Mouse (Mus musculus) forebrain, postnatal 0 days (tissue): Measurements from ENCODE around the gene Elob. TPM values are rescaled to one million over a fixed set of nuclear protein-coding genes. Genes with fewer than 3 reads are reported as not detected.
A peak's percentile ranks its signal among the peaks of the same experiment; 100 is the strongest.

Experiments used
- ATAC-seq: fragments of 200-750 bp; cut with Nextera tagmentation; 2 replicates; pipeline ENCODE4 v1.8.0; 2017; ENCODE audit warnings: mild to moderate bottlenecking, moderate library complexity
- DNase-seq: peaks from one replicate; pipeline ENCODE4 v3.0.0-alpha.2; 2015
- H3K27ac ChIP-seq: fragments of 300-500 bp; sonication (generic); 2 replicates; pipeline ENCODE4 v1.5.1; 2014; ENCODE audit warnings: low read depth, mild to moderate bottlenecking, antibody characterized with exemption, low read length, moderate library complexity, mixed read lengths
- H3K27me3 ChIP-seq: fragments of 300-500 bp; sonication (generic); 2 replicates; pipeline ENCODE4 v1.6.1; 2014; ENCODE audit warnings: mild to moderate bottlenecking, low read length, mixed read lengths; ENCODE audit not compliant: insufficient read depth
- H3K36me3 ChIP-seq: fragments of 300-500 bp; sonication (generic); 2 replicates; pipeline ENCODE4 v1.6.1; 2014; ENCODE audit warnings: mild to moderate bottlenecking, moderate library complexity; ENCODE audit not compliant: insufficient read depth
- H3K4me1 ChIP-seq: fragments of 300-500 bp; sonication (generic); 2 replicates; pipeline ENCODE4 v1.6.1; 2014; ENCODE audit warnings: antibody characterized with exemption; ENCODE audit not compliant: insufficient read depth
- H3K4me2 ChIP-seq: fragments of 300-500 bp; sonication (generic); 2 replicates; pipeline ENCODE4 v1.6.1; 2014; ENCODE audit warnings: low read depth, mild to moderate bottlenecking, moderate library complexity
- H3K4me3 ChIP-seq: fragments of 300-500 bp; sonication (generic); 2 replicates; pipeline ENCODE4 v1.5.1; 2014; ENCODE audit warnings: low read depth, low read length, mixed read lengths
- H3K9ac ChIP-seq: fragments of 300-500 bp; sonication (generic); 2 replicates; pipeline ENCODE4 v1.6.1; 2014; ENCODE audit warnings: mild to moderate bottlenecking
- H3K9me3 ChIP-seq: fragments of 300-500 bp; sonication (generic); 2 replicates; pipeline ENCODE4 v1.6.1; 2016; ENCODE audit warnings: low read length
- CTCF ChIP-seq: sonication (generic); IDR thresholded peaks from 2 replicates; pipeline ENCODE4 v1.5.1; 2016; ENCODE audit warnings: antibody characterized with exemption, control low read depth, low read depth
- WGBS: fragments of 180-500 bp; shearing (Covaris S2); extraction: QIAGEN DNeasy Blood & Tissue Kit; methylation state at CpG from one replicate; pipeline ENCODE4 v1.1.7; 2014; 5-methylcytosine and 5-hydroxymethylcytosine counted together
- polyA plus RNA-seq: library from polyadenylated mRNA; unstranded; fragments of >200 nt; fragmentation: Nextera tagmentation; extraction: Ambion mirVana; gene quantifications from 2 replicates; pipeline ENCODE4 v1.2.1, GENCODE M21; 2015
- total RNA-seq: library from RNA; depleted of rRNA; stranded (reverse); fragments of >200 nt; gene quantifications from 2 replicates; pipeline ENCODE4 v1.2.3, GENCODE M21; 2014

Gene Elob
- total and polyA plus RNA-seq, 2 experiments from 2014 or later = 1,394 to 1,488 TPM

GRCm38 (mm10) chr17:23806867-23807266 lies 22.1 kb downstream of the Elob start:
- no peaks in the 10 kb centered on the region for H3K9me3 ChIP-seq
- no peaks in the 10 kb centered on the region for H3K27me3 ChIP-seq
- 72% methylated on average over 25 of the region's 25 CpGs for WGBS
- no peak for ATAC-seq
- H3K36me3 ChIP-seq = peaks cover 43% of the 10 kb centered on the region
- H3K27ac ChIP-seq = no peak overlapping the region
- peaks cover 24% of the 10 kb centered on the region for H3K4me1 ChIP-seq
- no peak overlapping the region for H3K9ac ChIP-seq
- H3K4me3 ChIP-seq = no peak overlapping the region
- no peak for DNase-seq
- TF ChIP-seq CTCF = no peak
- peak overlapping the region; percentile 80; the same call in 1 of the 2 replicates for H3K4me2 ChIP-seq

- Histone ChIP-seq H3K27me3 (no peaks in the 10 kb centered on the region), H3K4me1 (peaks cover 24% of the 10 kb centered on the region), H3K27ac (no peak overlapping the region), H3K4me3 (peak overlapping the region; percentile 97), H3K36me3 (peaks cover 22% of the 10 kb centered on the region), H3K9ac (peak overlapping the region; percentile 87), H3K4me2 (peak overlapping the region; percentile 80), H3K9me3 (no peaks in the 10 kb centered on the region)
- no peak for ATAC-seq
- TF ChIP-seq CTCF = no peak
- DNase-seq = no peak
- 3% methylated on average over 8 of the region's 8 CpGs for WGBS
These were observed 24.4 kb downstream of the Elob start for GRCm38 (mm10) chr17:23804426-23805085.

GRCm38 (mm10) chr17:23803366-23804041 lies 25.4 kb downstream of the Elob start:
- WGBS = 0% methylated on average over 65 of the region's 83 CpGs
- peak; percentile 23 for ATAC-seq
- Histone ChIP-seq H3K36me3 (peaks cover 11% of the 10 kb centered on the region), H3K9ac (peak overlapping the region; percentile 87), H3K27ac (peak overlapping the region; percentile 97), H3K4me1 (peaks cover 24% of the 10 kb centered on the region), H3K27me3 (no peaks in the 10 kb centered on the region), H3K4me2 (peak overlapping the region; percentile 80), H3K4me3 (peak overlapping the region; percentile 97), H3K9me3 (no peaks in the 10 kb centered on the region)
- peak; percentile 85 for DNase-seq
- no peak for TF ChIP-seq CTCF

GRCm38 (mm10) chr17:23802746-23803365 lies 26.1 kb downstream of the Elob start:
- H3K9ac ChIP-seq = peak overlapping the region; percentile 87
- WGBS = under 1% methylated on average over 60 of the region's 60 CpGs
- H3K36me3 ChIP-seq = peaks cover 6% of the 10 kb centered on the region
- peak overlapping the region; percentile 80 for H3K4me2 ChIP-seq
- H3K9me3 ChIP-seq = no peaks in the 10 kb centered on the region
- ATAC-seq = peak; percentile 98
- DNase-seq = peak; percentile 100
- H3K27me3 ChIP-seq = no peaks in the 10 kb centered on the region
- peak overlapping the region; percentile 97 for H3K4me3 ChIP-seq
- TF ChIP-seq CTCF = no peak
- peak overlapping the region; percentile 97 for H3K27ac ChIP-seq
- H3K4me1 ChIP-seq = peaks cover 24% of the 10 kb centered on the region

- H3K4me2 ChIP-seq = no peak overlapping the region
- no peak for TF ChIP-seq CTCF
- no peak overlapping the region for H3K27ac ChIP-seq
- DNase-seq = no peak
- no peak overlapping the region for H3K4me3 ChIP-seq
- H3K36me3 ChIP-seq = no peaks in the 10 kb centered on the region
- no peaks in the 10 kb centered on the region for H3K9me3 ChIP-seq
- H3K27me3 ChIP-seq = no peaks in the 10 kb centered on the region
- 94% methylated on average over 10 of the region's 10 CpGs for WGBS
- peaks cover 24% of the 10 kb centered on the region for H3K4me1 ChIP-seq
- H3K9ac ChIP-seq = no peak overlapping the region
- ATAC-seq = no peak
These were observed 27.3 kb downstream of the Elob start for GRCm38 (mm10) chr17:23801627-23802026.

- no peak overlapping the region for H3K9ac ChIP-seq
- no peak overlapping the region for H3K27ac ChIP-seq
- WGBS = 79% methylated on average over 7 of the region's 7 CpGs
- no peaks in the 10 kb centered on the region for H3K36me3 ChIP-seq
- no peak overlapping the region for H3K4me2 ChIP-seq
- H3K27me3 ChIP-seq = no peaks in the 10 kb centered on the region
- H3K4me3 ChIP-seq = no peak overlapping the region
- no peaks in the 10 kb centered on the region for H3K4me1 ChIP-seq
- ATAC-seq (no peak), DNase-seq (no peak)
- no peak for TF ChIP-seq CTCF
- H3K9me3 ChIP-seq = no peaks in the 10 kb centered on the region
These were observed 31.6 kb downstream of the Elob start for GRCm38 (mm10) chr17:23797316-23797715.

- Histone ChIP-seq H3K9ac (no peak overlapping the region), H3K27ac (no peak overlapping the region)
- no peak for TF ChIP-seq CTCF
These were observed 33.6 kb downstream of the Elob start for GRCm38 (mm10) chr17:23795323-23795722.

More at GRCm38 (mm10) chr17:23795323-23795722, 33.6 kb downstream of the Elob start:
- Histone ChIP-seq H3K4me2 (no peak overlapping the region), H3K9me3 (no peaks in the 10 kb centered on the region), H3K4me1 (peaks cover 8% of the 10 kb centered on the region; the same call in 1 of the 2 replicates), H3K36me3 (no peaks in the 10 kb centered on the region), H3K4me3 (no peak overlapping the region), H3K27me3 (no peaks in the 10 kb centered on the region)
- 93% methylated on average over 8 of the region's 8 CpGs for WGBS
- DNase-seq = no peak
- no peak for ATAC-seq
